Mouse (Mus musculus): ENCODE results near the gene Mybl2.
"Not testable (repeated sequence)": the region's sequence is repeated elsewhere in the genome, so short reads cannot be mapped to it uniquely, and the experiment has no call there.

The Mybl2 gene

GRCm38 (mm10) chr2:163054335-163054840 lies at the start of gene Mybl2:
Gene Mybl2, plus strand, starts transcription at chr2:163054687.
- DNase-seq (ENCODE audit: low spot score), result peak; percentile 95

GRCm38 (mm10) chr2:163007299-163007698 lies 47.2 kb upstream of the Mybl2 start:
- DNase-seq (ENCODE audit: low spot score), result no peak

- DNase-seq (ENCODE audit: low spot score), result peak; percentile 94
These were observed 37.4 kb upstream of the Mybl2 start, which contains the start of gene Ift52 for GRCm38 (mm10) chr2:163016916-163017743. Gene Ift52, plus strand, starts transcription at chr2:163017354.

GRCm38 (mm10) chr2:163031289-163031688 lies 23.2 kb upstream of the Mybl2 start:
- DNase-seq (ENCODE audit: low spot score), result no peak

GRCm38 (mm10) chr2:163031757-163032156 lies 22.7 kb upstream of the Mybl2 start:
- DNase-seq (ENCODE audit: low spot score), result no peak

- DNase-seq (ENCODE audit: low spot score), result no peak
These were observed 21.9 kb upstream of the Mybl2 start for GRCm38 (mm10) chr2:163032622-163033021.

- DNase-seq (ENCODE audit: low spot score), result no peak
These were observed 14.5 kb upstream of the Mybl2 start for GRCm38 (mm10) chr2:163039940-163040339.

GRCm38 (mm10) chr2:163048125-163048524 lies 6.4 kb upstream of the Mybl2 start:
- DNase-seq (ENCODE audit: low spot score), result peak; percentile 68

GRCm38 (mm10) chr2:163049116-163049515 lies 5.4 kb upstream of the Mybl2 start:
- DNase-seq (ENCODE audit: low spot score), result no peak

GRCm38 (mm10) chr2:163051691-163052090 lies 2.8 kb upstream of the Mybl2 start:
- no peak for DNase-seq (ENCODE audit: low spot score)

- peak; percentile 82 for DNase-seq (ENCODE audit: low spot score)
These were observed 2.4 kb upstream of the Mybl2 start for GRCm38 (mm10) chr2:163052101-163052500.

GRCm38 (mm10) chr2:163052826-163053225 lies 1.7 kb upstream of the Mybl2 start:
- no peak for DNase-seq (ENCODE audit: low spot score)

GRCm38 (mm10) chr2:163054891-163055494 lies 506 bp downstream of the Mybl2 start:
- DNase-seq (ENCODE audit: low spot score), result no peak

GRCm38 (mm10) chr2:163055715-163056114 lies 1.2 kb downstream of the Mybl2 start:
- no peak for DNase-seq (ENCODE audit: low spot score)

- no peak for DNase-seq (ENCODE audit: low spot score)
These were observed 2.1 kb downstream of the Mybl2 start for GRCm38 (mm10) chr2:163056584-163056983.

- DNase-seq (ENCODE audit: low spot score), result not testable (repeated sequence)
These were observed 4.5 kb downstream of the Mybl2 start for GRCm38 (mm10) chr2:163058981-163059380.

GRCm38 (mm10) chr2:163060630-163061029 lies 6.1 kb downstream of the Mybl2 start:
- DNase-seq (ENCODE audit: low spot score), result no peak

GRCm38 (mm10) chr2:163061203-163062118 lies 7.0 kb downstream of the Mybl2 start:
- DNase-seq (ENCODE audit: low spot score), result no peak

- DNase-seq (ENCODE audit: low spot score), result no peak
These were observed 7.6 kb downstream of the Mybl2 start for GRCm38 (mm10) chr2:163062119-163062508.

- DNase-seq (ENCODE audit: low spot score), result no peak
These were observed 11.8 kb downstream of the Mybl2 start for GRCm38 (mm10) chr2:163066326-163066725.

- DNase-seq (ENCODE audit: low spot score), result no peak
These were observed 12.7 kb downstream of the Mybl2 start for GRCm38 (mm10) chr2:163067233-163067632.

GRCm38 (mm10) chr2:163070213-163070612 lies 15.7 kb downstream of the Mybl2 start:
- no peak for DNase-seq (ENCODE audit: low spot score)

Data from yolk sac, embryonic 10.5 days (tissue).